Mouse (Mus musculus) heart, adult 2 months (tissue): ENCODE measurements around the gene Tbc1d16.

ENCODE experiments used
- CTCF ChIP-seq: fragments of 200-600 bp; IDR thresholded peaks from 2 replicates; pipeline ENCODE4 v1.8.1; 2022; ENCODE audit warnings: antibody characterized with exemption, mild to moderate bottlenecking, moderate library complexity
- POLR2A ChIP-seq: fragments of 200-500 bp; IDR thresholded peaks from 2 replicates; pipeline ENCODE4 v1.6.1; 2011; ENCODE audit warnings: mild to moderate bottlenecking, low read depth, low read length, control low read depth; ENCODE audit not compliant: insufficient read depth

DNA sequence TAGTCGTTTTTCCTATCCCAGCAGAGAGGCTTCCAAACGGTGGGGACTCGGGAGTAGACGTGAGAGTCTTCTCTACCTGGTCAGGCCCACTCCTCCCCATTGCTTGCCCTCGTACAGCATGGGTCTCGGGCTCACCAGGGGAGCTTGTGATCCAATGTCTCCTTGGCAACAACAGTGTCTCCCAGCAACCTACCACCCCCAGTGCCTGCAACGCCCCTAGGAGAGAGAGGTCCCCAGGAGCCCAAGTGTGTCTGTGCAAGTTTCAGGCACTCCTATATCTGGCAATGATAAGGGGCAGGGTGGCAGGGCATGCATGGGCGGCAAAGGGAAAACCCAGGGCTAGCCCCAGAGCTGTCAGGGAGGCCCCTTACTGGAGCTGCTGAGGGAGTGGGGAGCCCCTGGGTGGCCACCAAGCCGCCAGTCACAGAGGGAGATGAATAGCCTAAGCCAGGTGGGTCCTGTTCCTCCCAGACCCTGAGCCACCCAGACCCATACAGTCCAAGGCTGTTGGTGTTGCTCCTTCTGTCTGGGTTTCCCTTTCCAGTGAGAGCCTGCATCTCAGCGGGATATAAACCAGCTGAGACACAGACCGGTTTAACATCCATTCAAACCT, 99.5 kb downstream of the Tbc1d16 start:
- TF ChIP-seq CTCF (no peak), POLR2A (no peak)
